Mouse (Mus musculus) macrophage (primary cell): ENCODE measurements around the gene Fam69a. TPM values are rescaled to one million over a fixed set of nuclear protein-coding genes. Genes with fewer than 3 reads are reported as not detected.
"Not testable (repeated sequence)": the region's sequence is repeated elsewhere in the genome, so short reads cannot be mapped to it uniquely, and the experiment has no call there.

Experiments used
- H3K27ac ChIP-seq: fragments of 350-480 bp; formaldehyde crosslinking; 2 replicates; pipeline ENCODE4 v1.9.0; 2021
- H3K36me3 ChIP-seq: fragments of 350-480 bp; formaldehyde crosslinking; 2 replicates; pipeline ENCODE4 v1.9.0; 2021; ENCODE audit errors: inconsistent target
- H3K4me3 ChIP-seq: fragments of 350-480 bp; formaldehyde crosslinking; 2 replicates; pipeline ENCODE4 v1.9.0; 2021; ENCODE audit errors: inconsistent target
- H3K79me2 ChIP-seq: fragments of 350-480 bp; formaldehyde crosslinking; 2 replicates; pipeline ENCODE4 v1.9.0; 2021; ENCODE audit errors: inconsistent target
- WGBS: methylation state at CpG from one replicate; pipeline ENCODE4 v1.1.7; 2026; ENCODE audit warnings: inconsistent platforms; ENCODE audit not compliant: missing documents; 5-methylcytosine and 5-hydroxymethylcytosine counted together
- polyA plus RNA-seq: library from polyadenylated mRNA; stranded (reverse); fragments of 250-400 nt; gene quantifications from 3 replicates; pipeline ENCODE4 v1.2.4, GENCODE M21; 2018; ENCODE audit warnings: inconsistent platforms
- total RNA-seq, 78 experiments: library from RNA; depleted of rRNA; stranded (reverse); fragments of 250-400 nt; gene quantifications; 1 replicate in 9 of 78; 2 replicates in 24 of 78; 3 replicates in 43 of 78; 4 replicates in 2 of 78; pipeline ENCODE4 v1.2.4; 2018; ENCODE audit warnings: inconsistent platforms in 56 of 78

Gene Fam69a
- 10 to 100 TPM in 9 of 26 experiments, 1 to 10 TPM in 17; 2.1 to 13.4 (median 8.8) TPM for total RNA-seq (2018; cell fraction: chromatin; rRNA removed)
- total RNA-seq (2018; cell fraction: cytosol; rRNA removed) = 10 to 100 TPM in 25 of 26 experiments, 1 to 10 TPM in 1; 9.2 to 20.7 (median 15.0) TPM
- 10 to 100 TPM in 25 of 26 experiments, 1 to 10 TPM in 1; 9.0 to 28.6 (median 15.9) TPM for total RNA-seq (2018; cell fraction: nucleus; rRNA removed)
- polyA plus RNA-seq = 9.4 to 24.9 TPM (median 18.7 TPM) in 3 replicates

GRCm38 (mm10) chr5:107986967-107987834 is at the start of gene Fam69a:
Gene Fam69a, minus strand, starts transcription at chr5:107987085.
- Histone ChIP-seq H3K79me2 (peaks cover 33% of the 10 kb centered on the region), H3K27ac (peak within 1 kb of the TSS; percentile 52), H3K36me3 (no peaks in the 10 kb centered on the region), H3K4me3 (peak within 1 kb of the TSS; percentile 61)
- under 1% methylated on average over 83 of the region's 91 CpGs for WGBS

- 77% methylated on average over 2 of the region's 2 CpGs for WGBS
- no peaks in the 10 kb centered on the region for H3K79me2 ChIP-seq
- no peaks in the 10 kb centered on the region for H3K36me3 ChIP-seq
- H3K4me3 ChIP-seq = no peak overlapping the region
- H3K27ac ChIP-seq = no peak overlapping the region
Observed at GRCm38 (mm10) chr5:108035523-108035922, 48.6 kb upstream of the Fam69a start.

GRCm38 (mm10) chr5:108034194-108034593 is 47.3 kb upstream of the Fam69a start:
- no peaks in the 10 kb centered on the region for H3K79me2 ChIP-seq
- H3K27ac ChIP-seq = no peak overlapping the region
- H3K4me3 ChIP-seq = no peak overlapping the region
- 100% methylated on average over 1 of the region's 4 CpGs for WGBS
- no peaks in the 10 kb centered on the region for H3K36me3 ChIP-seq

- Histone ChIP-seq H3K36me3 (no peaks in the 10 kb centered on the region), H3K4me3 (no peak overlapping the region), H3K27ac (peak overlapping the region; percentile 46), H3K79me2 (no peaks in the 10 kb centered on the region)
- WGBS = 54% methylated on average over 4 of the region's 4 CpGs
Observed at GRCm38 (mm10) chr5:108031267-108031666, 44.4 kb upstream of the Fam69a start.

GRCm38 (mm10) chr5:108029968-108030367 is 43.1 kb upstream of the Fam69a start:
- Histone ChIP-seq H3K27ac (no peak overlapping the region), H3K79me2 (no peaks in the 10 kb centered on the region)
- 71% methylated on average over 2 of the region's 2 CpGs for WGBS

GRCm38 (mm10) chr5:108028797-108029536 is 42.1 kb upstream of the Fam69a start:
- WGBS = 92% methylated on average over 4 of the region's 7 CpGs
- H3K36me3 ChIP-seq, H3K4me3 ChIP-seq, H3K27ac ChIP-seq, H3K79me2 ChIP-seq: not testable (repeated sequence)

More at GRCm38 (mm10) chr5:108029968-108030367, 43.1 kb upstream of the Fam69a start:
- no peaks in the 10 kb centered on the region for H3K36me3 ChIP-seq
- H3K4me3 ChIP-seq = no peak overlapping the region

GRCm38 (mm10) chr5:108028230-108028629 is 41.3 kb upstream of the Fam69a start:
- no peak overlapping the region for H3K4me3 ChIP-seq
- H3K79me2 ChIP-seq = no peaks in the 10 kb centered on the region
- H3K27ac ChIP-seq = no peak overlapping the region
- 95% methylated on average over 3 of the region's 4 CpGs for WGBS
- no peaks in the 10 kb centered on the region for H3K36me3 ChIP-seq

- H3K4me3 ChIP-seq = no peak overlapping the region
- H3K79me2 ChIP-seq = no peaks in the 10 kb centered on the region
- H3K27ac ChIP-seq = no peak overlapping the region
- no peaks in the 10 kb centered on the region for H3K36me3 ChIP-seq
- WGBS = 67% methylated on average over 3 of the region's 3 CpGs
Observed at GRCm38 (mm10) chr5:108021346-108021745, 34.5 kb upstream of the Fam69a start.

GRCm38 (mm10) chr5:108019367-108019766 is 32.5 kb upstream of the Fam69a start:
- H3K27ac ChIP-seq = no peak overlapping the region
- H3K79me2 ChIP-seq = no peaks in the 10 kb centered on the region
- WGBS = 6% methylated on average over 2 of the region's 2 CpGs
- no peak overlapping the region for H3K4me3 ChIP-seq
- H3K36me3 ChIP-seq = no peaks in the 10 kb centered on the region

- no peaks in the 10 kb centered on the region for H3K36me3 ChIP-seq
- no peak overlapping the region for H3K27ac ChIP-seq
- H3K79me2 ChIP-seq = no peaks in the 10 kb centered on the region
- 100% methylated on average over 2 of the region's 2 CpGs for WGBS
- no peak overlapping the region for H3K4me3 ChIP-seq
Observed at GRCm38 (mm10) chr5:108017232-108017631, 30.3 kb upstream of the Fam69a start.

GRCm38 (mm10) chr5:108015422-108015821 is 28.5 kb upstream of the Fam69a start:
- no peaks in the 10 kb centered on the region for H3K36me3 ChIP-seq
- WGBS = 91% methylated on average over 6 of the region's 7 CpGs
- H3K27ac ChIP-seq = no peak overlapping the region
- H3K4me3 ChIP-seq = no peak overlapping the region
- no peaks in the 10 kb centered on the region for H3K79me2 ChIP-seq

- 80% methylated on average over 1 of the region's 1 CpGs for WGBS
- H3K4me3 ChIP-seq = no peak overlapping the region
- no peak overlapping the region for H3K27ac ChIP-seq
- no peaks in the 10 kb centered on the region for H3K79me2 ChIP-seq
- H3K36me3 ChIP-seq = no peaks in the 10 kb centered on the region
Observed at GRCm38 (mm10) chr5:108014173-108014572, 27.3 kb upstream of the Fam69a start.

- WGBS = 4% methylated on average over 2 of the region's 2 CpGs
- Histone ChIP-seq H3K79me2 (no peaks in the 10 kb centered on the region), H3K27ac (no peak overlapping the region), H3K36me3 (no peaks in the 10 kb centered on the region), H3K4me3 (no peak overlapping the region)
Observed at GRCm38 (mm10) chr5:108009721-108010120, 22.8 kb upstream of the Fam69a start.

- WGBS = 35% methylated on average over 2 of the region's 2 CpGs
- no peaks in the 10 kb centered on the region for H3K79me2 ChIP-seq
- H3K36me3 ChIP-seq = no peaks in the 10 kb centered on the region
- H3K4me3 ChIP-seq = no peak overlapping the region
- no peak overlapping the region for H3K27ac ChIP-seq
Observed at GRCm38 (mm10) chr5:108005134-108005533, 18.2 kb upstream of the Fam69a start.

GRCm38 (mm10) chr5:108002734-108003133 is 15.8 kb upstream of the Fam69a start:
- 85% methylated on average over 5 of the region's 5 CpGs for WGBS
- Histone ChIP-seq H3K27ac (no peak overlapping the region), H3K79me2 (no peaks in the 10 kb centered on the region), H3K36me3 (no peaks in the 10 kb centered on the region), H3K4me3 (no peak overlapping the region)
